In the genomic region with DNA sequence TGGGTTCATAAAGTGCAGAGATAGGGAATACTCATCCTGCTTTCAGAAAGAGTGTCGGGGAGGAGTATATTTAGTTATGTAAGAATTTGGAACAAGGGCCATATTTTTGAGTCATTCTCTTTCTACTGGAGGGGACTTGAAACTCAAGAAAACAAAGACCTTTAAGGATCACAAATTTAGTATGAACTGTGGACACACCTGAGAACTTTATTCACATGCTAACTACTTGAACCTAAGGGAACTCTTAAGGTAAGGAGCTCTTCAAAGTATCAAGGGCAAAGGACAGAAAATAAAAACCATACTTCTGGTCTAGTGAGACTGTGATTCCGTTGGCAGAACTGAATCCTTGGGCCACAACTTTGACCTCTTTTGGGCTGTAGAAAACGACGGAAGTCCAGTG, we compare ENCODE assay signal across 24 mouse cellular contexts. TPM values are rescaled to one million over a fixed set of nuclear protein-coding genes. Genes with fewer than 3 reads are reported as not detected.
DNase-seq lines count a peak whose midpoint lies in the region; ATAC-seq and TF ChIP-seq lines count a peak whose summit lies in the region.
"Had no signal": no experiment of that assay in that cellular context is flagged by ENCODE, and none has a peak within 500 bp of the region (broad histone marks: within the 10 kb centered on the region; RNA-seq: fewer than 3 reads in every experiment).

No protein-coding gene starts in this region.

- no peak for TF ChIP-seq POLR2A in lung, adult 2 months (IDR thresholded peaks at IDR 0.05; ENCODE audit: borderline replicate concordance, extremely low read depth, low read depth, low read length)

- peak; percentile 68 for TF ChIP-seq EP300 in lung, postnatal 0 days (IDR thresholded peaks at IDR 0.05)

- no peak overlapping the region for H3K4me3 ChIP-seq in lung, postnatal 0 days (ENCODE audit: low read depth, low read length)
- no peak overlapping the region for H3K4me3 ChIP-seq in lung, adult 2 months (replicated peaks; ENCODE audit: extremely low read depth, low read depth, low read length)
- H3K4me3 ChIP-seq in brown adipose tissue, adult 24 weeks (ENCODE audit: insufficient read depth, low read depth, low read length), result no peak overlapping the region

- H3K4me1 ChIP-seq in lung, postnatal 0 days (ENCODE audit: insufficient read depth, low read depth, low read length), result no peaks in the 10 kb centered on the region
- H3K4me1 ChIP-seq in lung, adult 2 months (ENCODE audit: control insufficient read depth, insufficient read depth, low read length), result no peaks in the 10 kb centered on the region
- H3K4me1 ChIP-seq in brown adipose tissue, adult 24 weeks (ENCODE audit: control insufficient read depth, insufficient read depth, insufficient read length, low read length), result no peaks in the 10 kb centered on the region

- peak; percentile 67 for DNase-seq in lung, postnatal 0 days (ENCODE audit: low spot score)
- DNase-seq in lung, postnatal 10 days, result no peak
- DNase-seq in lung, postnatal 25 days (ENCODE audit: low spot score), result peak; percentile 51
- DNase-seq in lung, adult 18-20 months, result no peak
- DNase-seq in lung, postnatal 36 days, result peak; percentile 39
- DNase-seq in lung, adult 2 months, result no peak
- no peak for DNase-seq in right cerebral cortex, postnatal 25 days
- DNase-seq: adrenal gland, adult 2 months; adrenal gland, adult 8-10 months; adrenal gland, postnatal 10 days; adrenal gland, postnatal 14 days; adrenal gland, postnatal 25 days; adrenal gland, postnatal 36 days; B cell, adult 2 months; cerebellum, adult 11 months; cerebellum, adult 11-12 months; cerebellum, adult 18-20 months had no signal

- no peak overlapping the region for H3K9ac ChIP-seq in lung, postnatal 0 days (replicated peaks; ENCODE audit: low read depth)

- 62% methylated on average over 4 of the region's 4 CpGs for WGBS in lung, postnatal 0 days
- 70% methylated on average over 4 of the region's 4 CpGs for WGBS in lung, adult 2 months

- ATAC-seq in lung, postnatal 0 days, result peak; percentile 59
- ATAC-seq: activated CD4-positive, CD25-positive, alpha-beta regulatory T cell, adult 4 months; CD4-positive, CD25-positive, alpha-beta regulatory T cell, adult 4 months; Patski had no signal

- no peaks in the 10 kb centered on the region for H3K27me3 ChIP-seq in lung, postnatal 0 days (replicated peaks; ENCODE audit: insufficient read depth, low read length)
- H3K27me3 ChIP-seq: CH12.LX had no signal

- no peaks in the 10 kb centered on the region for H3K9me3 ChIP-seq in lung, postnatal 0 days (ENCODE audit: low read length)
- H3K9me3 ChIP-seq: G1E had no signal

- 0 out of 2 replicates have a peak, but pooled peaks cover 4% of the 10 kb centered on the region for H3K36me3 ChIP-seq in lung, postnatal 0 days (ENCODE audit: insufficient read depth, low read length)

- TF ChIP-seq CTCF in lung, postnatal 0 days (IDR thresholded peaks at IDR 0.05), result no peak
- TF ChIP-seq CTCF in lung, adult 2 months (IDR thresholded peaks at IDR 0.05; ENCODE audit: insufficient read depth, low read length), result no peak

- H3K4me2 ChIP-seq in lung, postnatal 0 days (replicated peaks; ENCODE audit: low read depth, low read length), result no peak overlapping the region

- no peak overlapping the region for H3K27ac ChIP-seq in lung, postnatal 0 days (ENCODE audit: low read length)
- peak overlapping the region; percentile 82 for H3K27ac ChIP-seq in brown adipose tissue, adult 24 weeks (replicated peaks; ENCODE audit: low read depth, low read length)

RNA-seq across cellular contexts. Expression of a gene that starts 24.1 kb away (rescaled TPM):
- 143 and 168 TPM in 2 replicates for polyA plus RNA-seq in lung, postnatal 0 days (2015; fragmentation: Nextera tagmentation; extraction: Ambion mirVana)
- polyA plus RNA-seq in lung, adult 2 months (2012; rRNA removed), result 28.2 and 39.8 TPM in 2 replicates
- polyA plus RNA-seq in brown adipose tissue, adult 24 weeks (2012; ENCODE audit: insufficient read depth, insufficient read length, missing spikeins), result 174 and 203 TPM in 2 replicates

RNA-seq across cellular contexts. Expression of a gene that starts 38.3 kb away (rescaled TPM):
- 25.0 and 40.6 TPM in 2 replicates for polyA plus RNA-seq in lung, postnatal 0 days (2015; fragmentation: Nextera tagmentation; extraction: Ambion mirVana)
- polyA plus RNA-seq in lung, adult 2 months (2012; rRNA removed), result 28.5 and 44.0 TPM in 2 replicates
- polyA plus RNA-seq in brown adipose tissue, adult 24 weeks (2012; ENCODE audit: insufficient read depth, insufficient read length, missing spikeins), result 32.6 and 103 TPM in 2 replicates
- polyA plus RNA-seq: activated CD4-positive, CD25-positive, alpha-beta regulatory T cell, adult 4 months; C2C12; CD4-positive, CD25-positive, alpha-beta regulatory T cell, adult 4 months; G1E; Patski had no signal

Comparison
In these comparisons a context has a peak if more than half of its experiments do, and no peak if none do; other contexts are left out.
1. DNase-seq: peak in lung, postnatal 0 days (single experiment), lung, postnatal 25 days (single experiment) and lung, postnatal 36 days (single experiment); none in lung, postnatal 10 days (single experiment), lung, adult 18-20 months (0 of 2), lung, adult 2 months (single experiment) and right cerebral cortex, postnatal 25 days (single experiment).